Mouse (Mus musculus) MEL (cell line): Measurements from ENCODE around the gene Gm20388.

Experiments
- CHD1 ChIP-seq: IDR thresholded peaks from 2 replicates; pipeline ENCODE4 v1.6.1; 2012; ENCODE audit warnings: low read depth, mild to moderate bottlenecking, inconsistent platforms, low read length, improper control_type of control experiment
- CTCF ChIP-seq, 3 experiments: IDR thresholded peaks in 2 of 3; conservative IDR thresholded peaks in 1 of 3; 2 replicates each; pipeline ENCODE4 v1.5.1; 2011 to 2012; ENCODE audit warnings: low read length in 3 of 3, low read depth in 2 of 3, mild to moderate bottlenecking in 2 of 3, improper control_type of control experiment in 1 of 3, inconsistent platforms in 1 of 3, mixed read lengths in 1 of 3, moderate library complexity in 1 of 3; ENCODE audit not compliant: control insufficient read depth in 1 of 3, insufficient read depth in 1 of 3, poor library complexity in 1 of 3, severe bottlenecking in 1 of 3
- EP300 ChIP-seq, 2 experiments: IDR thresholded peaks; 2 replicates each; pipeline ENCODE4 v1.6.1; 2011; ENCODE audit warnings: improper control_type of control experiment in 2 of 2, low read length in 2 of 2, low read depth in 1 of 2, mild to moderate bottlenecking in 1 of 2
- KAT2A ChIP-seq: conservative IDR thresholded peaks from 2 replicates; pipeline ENCODE4 v1.6.1; 2012; ENCODE audit warnings: low read depth, low read length, improper control_type of control experiment, inconsistent platforms
- MAFK ChIP-seq: IDR thresholded peaks from 2 replicates; pipeline ENCODE4 v1.6.1; 2011; ENCODE audit warnings: low read depth, mild to moderate bottlenecking, low read length, improper control_type of control experiment, borderline replicate concordance
- MXI1 ChIP-seq: IDR thresholded peaks from 2 replicates; pipeline ENCODE4 v1.6.1; 2011; ENCODE audit warnings: mild to moderate bottlenecking, low read depth, low read length, improper control_type of control experiment
- NRF1 ChIP-seq: IDR thresholded peaks from 2 replicates; pipeline ENCODE4 v1.6.1; 2014; ENCODE audit warnings: low read depth, mild to moderate bottlenecking, inconsistent platforms, low read length, improper control_type of control experiment, moderate library complexity; ENCODE audit not compliant: poor library complexity, insufficient read depth, severe bottlenecking
- POLR2A ChIP-seq, 2 experiments: IDR thresholded peaks; 2 replicates each; pipeline ENCODE4 v1.6.1; 2011 to 2012; ENCODE audit warnings: low read length in 2 of 2, mild to moderate bottlenecking in 2 of 2, control low read depth in 1 of 2, improper control_type of control experiment in 1 of 2, low read depth in 1 of 2, moderate library complexity in 1 of 2; ENCODE audit not compliant: control insufficient read depth in 1 of 2, insufficient read depth in 1 of 2, poor library complexity in 1 of 2
- POLR2AphosphoS2 ChIP-seq: IDR thresholded peaks from 2 replicates; pipeline ENCODE4 v1.6.1; 2011; ENCODE audit warnings: low read length, improper control_type of control experiment
- SMC3 ChIP-seq: IDR thresholded peaks from 2 replicates; pipeline ENCODE4 v1.6.1; 2011; ENCODE audit warnings: low read depth, low read length, improper control_type of control experiment
- TBP ChIP-seq: IDR thresholded peaks from 2 replicates; pipeline ENCODE4 v1.8.0; 2011; ENCODE audit warnings: low read depth, low read length, improper control_type of control experiment
- USF1 ChIP-seq: IDR thresholded peaks from 2 replicates; pipeline ENCODE4 v1.6.1; 2014; ENCODE audit warnings: low read depth, mild to moderate bottlenecking, inconsistent platforms, low read length, improper control_type of control experiment, moderate library complexity
- ZKSCAN1 ChIP-seq: IDR thresholded peaks from 2 replicates; pipeline ENCODE4 v1.6.1; 2012; ENCODE audit warnings: low read depth, mild to moderate bottlenecking, inconsistent platforms, low read length, improper control_type of control experiment, moderate library complexity
- ZNF384 ChIP-seq: IDR thresholded peaks from 2 replicates; pipeline ENCODE4 v1.6.1; 2012; ENCODE audit warnings: low read depth, mild to moderate bottlenecking, inconsistent platforms, low read length, improper control_type of control experiment

- TF ChIP-seq CTCF (IDR thresholded peaks at IDR 0.05 in 2 of 3, conservative IDR thresholded peaks at IDR 0.05 in 1 of 3; ENCODE audit: control insufficient read depth in 1 of 3, insufficient read depth in 1 of 3, low read depth in 2 of 3, low read length in 3 of 3, poor library complexity in 1 of 3, severe bottlenecking in 1 of 3) (no peak), USF1 (no peak), POLR2A (IDR thresholded peaks at IDR 0.05; ENCODE audit: control insufficient read depth in 1 of 2, insufficient read depth in 1 of 2, low read depth in 1 of 2, low read length in 2 of 2, poor library complexity in 1 of 2) (no peak), SMC3 (no peak), POLR2AphosphoS2 (no peak), MAFK (no peak), NRF1 (no peak), EP300 (IDR thresholded peaks at IDR 0.05; ENCODE audit: low read depth in 1 of 2, low read length in 2 of 2) (no peak), ZKSCAN1 (no peak), ZNF384 (no peak), KAT2A (no peak), CHD1 (no peak), MXI1 (no peak), TBP (no peak)
Measured at GRCm38 (mm10) chr8:120448131-120448530, 537.5 kb downstream of the Gm20388 start.
